Mouse (Mus musculus) liver, embryonic 11.5 days (tissue): ENCODE measurements around the gene Soat2. TPM values are rescaled to one million over a fixed set of nuclear protein-coding genes. Genes with fewer than 3 reads are reported as not detected.
A peak's percentile ranks its signal among the peaks of the same experiment; 100 is the strongest.

Source experiments
- ATAC-seq: fragments of 200-750 bp; cut with Nextera tagmentation; replicated peaks from 2 replicates; pipeline ENCODE4 v1.8.0; 2017; ENCODE audit warnings: moderate number of reproducible peaks, mild to moderate bottlenecking, moderate TSS enrichment, moderate library complexity; ENCODE audit not compliant: low FRiP score
- DNase-seq: peaks from one replicate; pipeline ENCODE4 v3.0.0-alpha.2; 2017; ENCODE audit warnings: low spot score
- H3K27ac ChIP-seq: fragments of 300-500 bp; sonication (generic); 2 replicates; pipeline ENCODE4 v1.5.1; 2014; ENCODE audit warnings: mild to moderate bottlenecking, low read depth, low read length, control low read depth
- H3K27me3 ChIP-seq: fragments of 300-500 bp; sonication (generic); replicated peaks from 2 replicates; pipeline ENCODE4 v1.6.1; 2014; ENCODE audit warnings: low read length, mixed read lengths; ENCODE audit not compliant: control insufficient read depth, insufficient read depth
- H3K36me3 ChIP-seq: fragments of 300-500 bp; sonication (generic); 2 replicates; pipeline ENCODE4 v1.6.1; 2014; ENCODE audit warnings: mild to moderate bottlenecking, low read length, moderate library complexity, mixed read lengths; ENCODE audit not compliant: control insufficient read depth, insufficient read depth
- H3K4me1 ChIP-seq: fragments of 300-500 bp; sonication (generic); replicated peaks from 2 replicates; pipeline ENCODE4 v1.6.1; 2014; ENCODE audit warnings: low read length, mixed read lengths; ENCODE audit not compliant: control insufficient read depth, insufficient read depth
- H3K4me2 ChIP-seq: fragments of 300-500 bp; sonication (generic); 2 replicates; pipeline ENCODE4 v1.6.1; 2014; ENCODE audit warnings: mild to moderate bottlenecking, control low read depth, moderate library complexity
- H3K4me3 ChIP-seq: fragments of 300-500 bp; sonication (generic); 2 replicates; pipeline ENCODE4 v1.5.1; 2014; ENCODE audit warnings: low read depth, low read length, control low read depth
- H3K9ac ChIP-seq: fragments of 300-500 bp; sonication (generic); 2 replicates; pipeline ENCODE4 v1.6.1; 2014; ENCODE audit warnings: low read depth, low read length, control low read depth
- H3K9me3 ChIP-seq: fragments of 300-500 bp; sonication (generic); 2 replicates; pipeline ENCODE4 v1.6.1; 2016; ENCODE audit warnings: low read length, inconsistent platforms, mixed read lengths; ENCODE audit not compliant: control insufficient read depth
- WGBS: fragments of 180-500 bp; shearing (Covaris S2); extraction: QIAGEN DNeasy Blood & Tissue Kit; methylation state at CpG from one replicate; pipeline ENCODE4 v1.1.7; 2014; 5-methylcytosine and 5-hydroxymethylcytosine counted together
- polyA plus RNA-seq: library from polyadenylated mRNA; unstranded; fragments of >200 nt; fragmentation: Nextera tagmentation; extraction: Ambion mirVana; gene quantifications from 2 replicates; pipeline ENCODE4 v1.2.1, GENCODE M21; 2014

Soat2 gene
- polyA plus RNA-seq: 31.4 and 36.2 TPM in 2 replicates

GRCm38 (mm10) chr15:102150301-102151135 lies at the start of gene Soat2:
Gene Soat2 (plus strand): TSS chr15:102150526.
- 16% methylated on average over 20 of the region's 20 CpGs for WGBS
- DNase-seq: peak; percentile 79

GRCm38 (mm10) chr15:102100996-102101671 lies 49.2 kb upstream of the Soat2 start:
- H3K27ac ChIP-seq: peak overlapping the region; percentile 70
- peak overlapping the region; percentile 98 for H3K4me2 ChIP-seq
- H3K9ac ChIP-seq: peak overlapping the region; percentile 66
- DNase-seq: peak; percentile 61
- H3K4me3 ChIP-seq: peak overlapping the region; percentile 61
- H3K9me3 ChIP-seq: no peaks in the 10 kb centered on the region
- H3K36me3 ChIP-seq: peaks cover 3% of the 10 kb centered on the region; the same call in 1 of the 2 replicates
- WGBS: 28% methylated on average over 10 of the region's 10 CpGs
- peaks cover 6% of the 10 kb centered on the region for H3K27me3 ChIP-seq
- 0 out of 2 replicates have a peak, but pooled peaks have one; percentile 13 for ATAC-seq
- peaks cover 47% of the 10 kb centered on the region for H3K4me1 ChIP-seq

More at GRCm38 (mm10) chr15:102150301-102151135, at the start of gene Soat2:
- Histone ChIP-seq H3K27me3 (peaks cover 4% of the 10 kb centered on the region), H3K36me3 (no peaks in the 10 kb centered on the region), H3K27ac (peak within 1 kb of the TSS; percentile 87), H3K4me1 (peaks cover 24% of the 10 kb centered on the region), H3K4me3 (peak within 1 kb of the TSS; percentile 59), H3K9me3 (no peaks in the 10 kb centered on the region), H3K9ac (peak within 1 kb of the TSS; percentile 79), H3K4me2 (peak within 1 kb of the TSS; percentile 81)
- peak; percentile 81 for ATAC-seq

- Histone ChIP-seq H3K27me3 (peaks cover 13% of the 10 kb centered on the region), H3K4me3 (peak overlapping the region; percentile 36; the same call in 1 of the 2 replicates), H3K9ac (no peak overlapping the region), H3K9me3 (no peaks in the 10 kb centered on the region), H3K4me2 (peak overlapping the region; percentile 98), H3K27ac (peak overlapping the region; percentile 77), H3K36me3 (no peaks in the 10 kb centered on the region), H3K4me1 (peaks cover 54% of the 10 kb centered on the region)
- 37% methylated on average over 11 of the region's 11 CpGs for WGBS
- DNase-seq (no peak), ATAC-seq (no peak)
These were observed 48.4 kb upstream of the Soat2 start for GRCm38 (mm10) chr15:102101672-102102541.

GRCm38 (mm10) chr15:102102548-102103121 lies 47.7 kb upstream of the Soat2 start:
- H3K9ac ChIP-seq: peak overlapping the region; percentile 21
- WGBS: 33% methylated on average over 6 of the region's 6 CpGs
- peaks cover 60% of the 10 kb centered on the region for H3K4me1 ChIP-seq
- ATAC-seq (no peak), DNase-seq (no peak)
- H3K27me3 ChIP-seq: peaks cover 13% of the 10 kb centered on the region
- no peaks in the 10 kb centered on the region for H3K9me3 ChIP-seq
- peak overlapping the region; percentile 36 for H3K4me3 ChIP-seq
- no peaks in the 10 kb centered on the region for H3K36me3 ChIP-seq
- H3K27ac ChIP-seq: peak overlapping the region; percentile 77
- H3K4me2 ChIP-seq: peak overlapping the region; percentile 98

- WGBS: 12% methylated on average over 14 of the region's 14 CpGs
- DNase-seq (no peak), ATAC-seq (no peak)
- no peaks in the 10 kb centered on the region for H3K9me3 ChIP-seq
- peak overlapping the region; percentile 36 for H3K4me3 ChIP-seq
- peak overlapping the region; percentile 77 for H3K27ac ChIP-seq
- H3K9ac ChIP-seq: peak overlapping the region; percentile 21
- peaks cover 62% of the 10 kb centered on the region for H3K4me1 ChIP-seq
- H3K36me3 ChIP-seq: no peaks in the 10 kb centered on the region
- H3K27me3 ChIP-seq: peaks cover 13% of the 10 kb centered on the region
- peak overlapping the region; percentile 98 for H3K4me2 ChIP-seq
These were observed 46.9 kb upstream of the Soat2 start for GRCm38 (mm10) chr15:102103371-102103946.

- peak overlapping the region; percentile 98 for H3K4me2 ChIP-seq
- no peaks in the 10 kb centered on the region for H3K9me3 ChIP-seq
- WGBS: 33% methylated on average over 12 of the region's 12 CpGs
- no peak overlapping the region; the same call in 1 of the 2 replicates for H3K9ac ChIP-seq
- H3K27me3 ChIP-seq: peaks cover 13% of the 10 kb centered on the region
- ATAC-seq (no peak), DNase-seq (no peak)
- H3K36me3 ChIP-seq: no peaks in the 10 kb centered on the region
- peak overlapping the region; percentile 36 for H3K4me3 ChIP-seq
- H3K27ac ChIP-seq: peak overlapping the region; percentile 77; the same call in 1 of the 2 replicates
- peaks cover 62% of the 10 kb centered on the region for H3K4me1 ChIP-seq
These were observed 46.3 kb upstream of the Soat2 start for GRCm38 (mm10) chr15:102103947-102104555.

GRCm38 (mm10) chr15:102105360-102105759 lies 45.0 kb upstream of the Soat2 start:
- no peak for ATAC-seq
- Histone ChIP-seq H3K27me3 (peaks cover 13% of the 10 kb centered on the region), H3K4me3 (no peak overlapping the region), H3K4me1 (peaks cover 57% of the 10 kb centered on the region), H3K9ac (no peak overlapping the region), H3K4me2 (no peak overlapping the region; the same call in 1 of the 2 replicates), H3K27ac (no peak overlapping the region), H3K9me3 (no peaks in the 10 kb centered on the region), H3K36me3 (peaks cover under 1% of the 10 kb centered on the region; the same call in 1 of the 2 replicates)
- 59% methylated on average over 5 of the region's 5 CpGs for WGBS
- DNase-seq: no peak
